Mouse (Mus musculus) olfactory bulb, adult 2 months (tissue): ENCODE results near the gene Mrln.

ENCODE experiments used
- CTCF ChIP-seq: fragments of 200-500 bp; IDR thresholded peaks from 2 replicates; pipeline ENCODE4 v1.5.1; 2012; ENCODE audit warnings: low read depth, mild to moderate bottlenecking, low read length, moderate library complexity; ENCODE audit not compliant: insufficient read depth
- POLR2A ChIP-seq: fragments of 200-500 bp; IDR thresholded peaks from 2 replicates; pipeline ENCODE4 v1.6.1; 2012; ENCODE audit warnings: mild to moderate bottlenecking, low read depth, low read length, moderate library complexity; ENCODE audit not compliant: insufficient read depth

DNA sequence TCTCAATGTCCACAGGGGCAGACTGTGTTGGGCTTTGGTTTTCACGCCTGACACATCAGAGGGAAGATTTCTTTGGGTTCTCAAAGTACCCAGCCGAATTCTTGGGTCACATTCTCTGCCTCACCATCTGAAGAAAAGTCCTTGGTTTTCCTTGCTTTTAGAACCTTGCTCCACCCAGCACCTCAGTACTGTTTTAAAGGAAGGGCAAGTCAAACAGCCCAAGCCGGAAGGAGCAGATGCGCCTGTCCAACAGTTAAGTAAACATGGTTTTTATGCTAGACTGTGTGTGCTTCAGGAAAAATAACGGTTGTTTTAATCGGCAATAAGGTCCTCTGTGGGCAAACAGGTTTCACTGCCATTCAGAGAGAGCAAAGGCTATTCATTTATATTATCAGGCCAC lies 6.5 kb upstream of the Mrln start:
- TF ChIP-seq CTCF = no peak
- no peak for TF ChIP-seq POLR2A
